Mouse (Mus musculus): ENCODE measurements around the gene Pcgf3.

Pcgf3 gene

DNA sequence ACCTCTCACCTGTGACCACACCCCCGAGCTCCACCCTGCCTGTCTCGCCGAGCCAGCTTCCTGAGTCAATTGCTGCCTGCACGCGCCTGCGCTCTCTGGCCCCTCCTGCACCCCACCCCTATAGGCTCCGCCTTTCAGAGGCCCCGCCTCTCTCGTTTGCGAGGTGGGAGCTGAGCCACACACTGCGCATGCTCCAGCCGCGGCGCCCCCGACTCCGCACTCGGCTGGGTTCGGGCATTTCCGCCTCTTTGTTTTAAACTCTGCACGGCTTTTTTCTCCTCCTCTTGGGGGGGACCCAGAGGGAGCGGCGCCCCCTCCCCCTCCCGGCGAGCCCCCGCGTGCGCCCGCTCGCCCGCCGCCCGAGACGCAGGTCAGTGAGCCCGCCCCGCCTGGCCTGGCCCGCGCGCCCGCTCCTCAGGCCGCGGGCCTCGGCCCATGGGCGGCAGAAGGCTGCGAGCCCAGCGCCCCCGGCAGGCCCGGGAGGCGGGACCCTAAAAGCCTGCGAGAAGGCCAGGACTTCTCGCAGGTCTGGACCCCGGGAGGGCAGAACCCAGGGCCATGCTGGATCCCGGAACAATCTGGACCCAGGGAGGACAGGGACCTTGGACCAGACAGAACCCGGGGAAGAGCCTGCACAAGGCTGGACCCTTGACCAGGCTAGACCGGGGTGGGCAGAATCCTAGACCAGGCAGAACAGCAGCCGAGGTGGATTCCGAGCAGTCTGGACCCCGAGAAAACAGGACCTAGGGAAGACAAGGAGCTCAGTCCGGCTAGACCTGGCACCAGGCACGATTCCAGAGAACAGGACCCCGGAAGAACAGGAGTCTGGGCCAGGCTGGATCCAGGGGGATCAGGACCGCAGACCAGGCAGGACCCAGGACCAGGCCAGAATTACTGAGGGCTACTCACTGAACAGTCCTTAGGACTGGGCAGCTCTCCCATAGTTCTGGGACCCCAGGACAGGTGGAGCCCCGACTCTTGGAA is at the start of gene Pcgf3:
Pcgf3 (plus strand) TSS at position 151 of the 984 bp plus-strand sequence.
- in situ Hi-C loops (cut with MboI; ENCODE audit: unreplicated experiment in 2 of 2), result loop anchor here in 1 of 2 experiments (25.0 kb wide), 3 partner anchors 424 to 1101 kb away; partner anchors contain the start of genes Crlf2 and Rpl5

DNA sequence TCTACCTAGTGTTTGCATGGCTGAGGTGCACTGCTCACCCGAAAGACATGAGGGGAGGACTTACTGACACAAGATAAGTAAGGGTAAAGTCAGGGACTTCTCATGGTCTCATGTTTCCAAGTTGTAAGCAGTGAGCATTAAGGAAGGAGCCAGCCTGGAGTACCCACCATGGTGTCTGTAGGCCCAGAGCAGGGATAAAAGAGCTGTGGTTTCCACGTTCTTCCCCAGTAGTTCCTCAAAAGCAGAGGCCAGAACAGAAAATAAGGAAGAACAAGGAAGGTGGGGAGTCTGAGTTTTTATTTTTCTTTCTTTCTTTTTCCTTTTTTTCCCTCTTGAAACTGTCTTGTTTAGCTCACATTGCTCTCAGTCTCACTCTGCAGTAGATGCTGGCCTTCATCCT is 46.3 kb upstream of the Pcgf3 start:
- in situ Hi-C loops (cut with MboI; ENCODE audit: unreplicated experiment in 2 of 2), result no loop called here

DNA sequence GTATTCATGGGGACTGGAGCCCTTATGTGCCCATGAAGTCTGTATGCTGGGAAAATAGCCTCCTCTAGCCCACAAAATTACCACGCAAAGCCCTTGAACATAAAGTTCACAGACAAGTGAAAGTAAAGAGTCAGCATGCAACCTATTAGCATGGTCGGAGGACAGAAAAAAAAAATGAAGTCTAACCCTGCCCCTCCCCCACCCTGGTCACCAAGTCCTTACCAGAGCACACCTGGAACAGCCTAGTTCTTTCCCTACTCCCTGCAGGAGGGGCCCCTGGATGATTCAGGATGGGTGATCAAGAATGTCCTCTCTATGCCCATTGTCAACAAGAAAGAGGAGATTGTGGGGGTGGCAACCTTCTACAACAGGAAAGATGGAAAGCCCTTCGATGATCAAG is 38.3 kb upstream of the Pcgf3 start:
- in situ Hi-C loops (cut with MboI; ENCODE audit: unreplicated experiment in 2 of 2), result no loop called here

DNA sequence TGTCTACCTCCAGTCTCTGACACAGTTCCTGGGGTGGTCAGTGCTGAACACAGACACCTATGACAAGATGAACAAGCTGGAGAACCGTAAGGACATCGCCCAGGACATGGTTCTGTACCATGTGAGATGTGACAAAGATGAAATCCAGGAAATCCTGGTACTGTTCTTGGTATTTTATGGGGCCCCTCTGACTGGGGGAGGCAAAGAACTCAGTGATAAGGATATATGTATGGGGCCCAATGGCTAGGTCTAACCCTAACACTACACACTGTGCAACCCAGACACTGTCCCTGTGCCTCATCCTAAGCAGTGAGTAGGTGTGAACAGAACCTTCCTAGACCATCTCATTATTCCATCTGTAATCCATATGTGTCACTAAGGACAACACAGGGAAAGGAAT is 37.6 kb upstream of the Pcgf3 start:
- in situ Hi-C loops (cut with MboI; ENCODE audit: unreplicated experiment in 2 of 2), result no loop called here

DNA sequence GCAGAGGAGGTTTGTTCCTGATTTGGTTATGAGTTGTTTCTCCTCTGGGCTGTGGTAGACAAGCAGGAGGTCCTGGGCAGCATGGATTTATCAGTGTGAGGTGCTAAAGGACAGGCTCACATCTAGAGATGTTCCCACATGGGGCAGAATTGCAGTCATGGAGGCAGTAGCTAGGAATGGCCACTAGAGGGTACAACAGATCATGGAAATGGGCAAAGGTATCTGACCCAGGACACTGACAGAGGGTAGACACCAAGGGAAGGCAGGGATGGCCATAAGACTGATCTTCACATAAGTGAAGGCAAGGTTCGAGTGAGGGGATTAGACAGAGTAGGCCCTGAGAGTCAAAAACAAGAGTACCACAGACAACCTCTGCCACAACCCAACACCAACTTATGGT is 33.8 kb upstream of the Pcgf3 start:
- in situ Hi-C loops (cut with MboI; ENCODE audit: unreplicated experiment in 2 of 2), result loop anchor here (5.0 to 25.0 kb wide), 3 partner anchors 225 to 1135 kb away; partner anchors contain the start of gene Crlf2 (in 1 of the 2)

DNA sequence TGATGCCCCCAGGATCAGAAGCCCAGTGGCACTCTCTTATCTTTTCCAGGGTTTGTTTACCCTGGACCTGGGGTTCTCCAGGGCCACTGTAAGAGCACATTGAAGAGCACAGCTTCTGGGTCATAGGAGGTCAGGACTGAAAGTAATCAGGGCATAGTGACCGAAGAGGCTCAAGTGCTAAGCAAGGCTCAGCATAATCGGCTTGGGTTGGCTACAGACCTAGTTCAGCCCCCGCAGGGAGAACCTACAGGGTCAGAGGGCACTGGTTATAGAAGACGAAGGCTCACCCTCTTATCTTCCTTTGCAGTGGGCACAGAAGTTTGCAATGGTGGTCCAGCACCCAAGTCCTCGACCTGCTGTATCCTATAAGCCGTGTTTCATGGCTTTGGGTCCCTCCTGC is 29.8 kb upstream of the Pcgf3 start:
- in situ Hi-C loops (cut with MboI; ENCODE audit: unreplicated experiment in 2 of 2), result loop anchor here (10.0 to 25.0 kb wide), 3 partner anchors 394 to 1131 kb away; partner anchors contain the start of genes Btbd8 (in 1 of the 2), Crlf2 (in 1 of the 2) and Lpcat2b (in 1 of the 2)

DNA sequence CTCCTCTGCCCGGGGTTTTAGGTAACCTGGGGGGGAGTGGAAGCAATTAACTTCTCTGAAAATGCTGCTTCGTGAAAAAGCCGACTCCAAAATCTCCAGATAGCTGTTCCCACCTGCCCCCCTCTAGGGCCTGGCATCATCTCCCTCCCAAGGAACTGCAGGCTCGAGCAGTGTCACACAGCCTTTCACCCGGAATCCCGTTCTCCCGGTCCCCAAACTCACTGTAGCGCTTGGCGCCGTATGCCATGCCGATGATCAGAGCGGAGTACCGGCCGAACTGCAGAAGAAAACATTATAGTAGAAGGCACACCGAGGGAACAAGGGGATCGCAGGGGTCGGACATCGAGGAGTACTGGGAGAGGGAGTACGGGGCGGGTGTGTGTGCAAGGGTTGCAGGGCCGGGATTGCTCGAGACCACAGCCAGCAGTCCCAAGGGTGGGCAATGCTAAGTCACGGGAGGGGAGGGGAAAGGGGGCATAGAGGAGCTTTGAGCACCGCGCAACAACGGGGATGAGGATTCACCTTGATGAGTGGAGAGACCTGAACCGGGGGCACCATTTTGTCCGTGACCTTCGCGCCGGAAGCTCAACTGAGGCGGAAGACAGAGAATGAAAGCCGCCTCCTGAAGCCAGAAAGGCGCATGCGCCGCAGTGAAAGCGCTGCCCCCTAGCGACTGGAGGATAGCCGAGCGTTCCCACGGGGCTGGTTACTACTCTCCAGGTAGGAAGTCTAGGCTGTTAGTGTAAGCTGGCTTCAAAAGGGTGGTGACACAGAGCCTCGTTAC is 27.0 kb upstream of the Pcgf3 start, which contains the start of gene Atp5k:
Atp5k (minus strand) TSS at position 645 of the 784 bp plus-strand sequence.
- in situ Hi-C loops (cut with MboI; ENCODE audit: unreplicated experiment in 2 of 2), result loop anchor here (10.0 to 25.0 kb wide), 3 partner anchors 397 to 1128 kb away; partner anchors contain the start of genes Btbd8 (in 1 of the 2), Crlf2 (in 1 of the 2) and Lpcat2b (in 1 of the 2)

DNA sequence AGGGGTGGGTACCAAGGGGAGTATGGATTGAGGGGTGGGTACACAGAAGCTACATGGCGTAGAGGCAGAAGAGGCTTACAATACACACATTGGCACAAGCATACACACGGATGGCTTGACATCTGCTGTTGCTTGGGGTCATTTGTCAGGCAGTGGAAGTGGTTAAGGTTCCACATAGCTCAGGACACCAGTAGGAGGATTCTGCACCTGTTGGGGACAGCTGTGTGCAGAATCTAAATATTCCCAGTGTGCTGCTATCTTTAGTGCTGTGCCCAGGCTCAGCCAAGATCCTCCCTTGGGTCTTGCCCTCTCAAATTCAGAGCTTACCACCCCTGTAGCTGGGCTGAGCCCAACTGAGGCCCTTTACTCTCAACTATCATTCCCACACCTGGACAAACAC is 24.9 kb upstream of the Pcgf3 start:
- in situ Hi-C loops (cut with MboI; ENCODE audit: unreplicated experiment in 2 of 2), result loop anchor here (10.0 to 25.0 kb wide), 3 partner anchors 399 to 1126 kb away; partner anchors contain the start of genes Btbd8 (in 1 of the 2), Crlf2 (in 1 of the 2) and Lpcat2b (in 1 of the 2)

DNA sequence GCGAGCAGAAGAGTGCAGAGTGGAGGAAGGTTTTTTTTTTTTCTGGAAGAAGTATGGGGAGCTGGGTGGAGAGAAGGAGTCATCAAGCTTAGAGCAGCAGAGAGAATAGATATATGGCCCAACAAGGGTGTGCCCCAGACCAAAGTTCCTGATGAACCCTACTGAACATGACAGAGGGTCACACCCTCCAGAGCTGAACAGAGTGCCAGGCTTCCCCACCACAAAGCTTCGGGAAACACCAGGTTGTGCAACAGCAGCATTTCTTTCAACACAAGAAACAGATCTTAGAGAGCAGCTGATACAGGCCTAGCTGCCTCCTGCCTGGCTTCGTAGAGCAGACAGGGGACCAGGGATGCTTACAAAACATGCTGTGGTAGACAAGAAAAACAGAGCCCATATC is 14.1 kb upstream of the Pcgf3 start:
- in situ Hi-C loops (cut with MboI; ENCODE audit: unreplicated experiment in 2 of 2), result loop anchor here in 1 of 2 experiments (25.0 kb wide), 2 partner anchors 410 to 1115 kb away; partner anchors contain the start of gene Crlf2

DNA sequence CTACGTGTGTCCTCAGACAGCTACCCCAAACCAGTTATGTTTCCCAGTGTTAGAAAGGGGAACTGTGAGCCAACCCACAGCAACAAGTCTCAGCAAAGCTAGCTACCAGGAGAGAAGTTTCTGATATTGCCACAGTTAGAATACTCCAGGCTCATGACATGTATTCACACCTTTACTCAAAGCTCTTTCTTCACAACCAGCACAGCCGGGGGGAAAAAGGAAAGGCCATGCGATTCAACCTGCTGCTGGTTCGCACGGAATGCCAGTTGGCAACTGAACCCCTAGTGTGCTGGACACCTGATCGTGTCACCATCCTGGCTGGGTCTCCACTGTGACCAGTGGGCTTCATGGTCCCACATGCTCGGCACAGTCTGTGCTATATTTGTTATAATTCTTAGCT is 13.2 kb upstream of the Pcgf3 start:
- in situ Hi-C loops (cut with MboI; ENCODE audit: unreplicated experiment in 2 of 2), result loop anchor here in 1 of 2 experiments (25.0 kb wide), 2 partner anchors 411 to 1114 kb away; partner anchors contain the start of gene Crlf2

DNA sequence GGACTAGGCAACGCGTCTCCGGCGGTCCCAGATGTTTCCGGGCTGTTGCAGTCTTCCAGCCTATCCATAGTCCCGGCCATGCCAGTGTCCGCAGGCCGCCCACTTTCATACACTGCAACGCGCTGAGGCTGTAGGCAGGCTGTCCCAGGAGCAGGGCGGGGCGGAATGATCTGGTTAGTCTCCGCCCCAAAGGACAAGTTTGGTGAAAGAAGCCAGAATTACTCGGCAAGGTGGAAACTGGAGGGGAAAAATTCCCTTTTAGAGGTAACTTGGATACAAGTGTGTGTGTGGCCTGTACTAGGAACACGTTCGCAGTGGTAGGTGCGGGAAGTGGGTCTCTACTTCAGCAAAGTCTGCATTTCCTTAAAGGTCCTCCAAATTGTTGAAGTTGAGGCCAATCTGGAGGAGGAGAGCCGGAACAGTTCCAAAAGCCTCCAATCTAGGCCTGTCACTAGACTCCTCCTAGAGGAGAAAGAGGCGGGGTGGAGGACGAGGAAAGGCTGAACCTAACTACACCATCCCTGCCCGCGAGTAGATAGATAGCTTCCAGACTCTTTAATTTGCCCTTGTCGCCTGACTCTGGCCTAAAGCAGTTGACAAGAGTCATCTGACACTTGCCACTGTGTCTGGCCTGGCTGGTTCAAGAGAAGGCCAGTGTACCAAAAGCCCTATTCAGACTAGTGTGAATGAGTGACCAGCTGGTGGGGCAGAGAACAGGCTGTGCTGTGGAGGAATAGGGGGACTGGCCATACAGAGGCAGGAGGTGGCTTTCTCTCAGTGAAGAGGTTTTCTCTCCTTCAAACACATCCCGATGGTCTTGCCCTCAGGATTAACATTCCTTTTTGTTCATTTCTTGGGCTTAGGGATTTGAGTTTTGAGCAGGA is 12.0 kb upstream of the Pcgf3 start, which contains the start of gene Mfsd7a:
Mfsd7a (minus strand) TSS at position 107 of the 884 bp plus-strand sequence.
- in situ Hi-C loops (cut with MboI; ENCODE audit: unreplicated experiment in 2 of 2), result loop anchor here in 1 of 2 experiments (25.0 kb wide), 2 partner anchors 412 to 1113 kb away; partner anchors contain the start of gene Crlf2

DNA sequence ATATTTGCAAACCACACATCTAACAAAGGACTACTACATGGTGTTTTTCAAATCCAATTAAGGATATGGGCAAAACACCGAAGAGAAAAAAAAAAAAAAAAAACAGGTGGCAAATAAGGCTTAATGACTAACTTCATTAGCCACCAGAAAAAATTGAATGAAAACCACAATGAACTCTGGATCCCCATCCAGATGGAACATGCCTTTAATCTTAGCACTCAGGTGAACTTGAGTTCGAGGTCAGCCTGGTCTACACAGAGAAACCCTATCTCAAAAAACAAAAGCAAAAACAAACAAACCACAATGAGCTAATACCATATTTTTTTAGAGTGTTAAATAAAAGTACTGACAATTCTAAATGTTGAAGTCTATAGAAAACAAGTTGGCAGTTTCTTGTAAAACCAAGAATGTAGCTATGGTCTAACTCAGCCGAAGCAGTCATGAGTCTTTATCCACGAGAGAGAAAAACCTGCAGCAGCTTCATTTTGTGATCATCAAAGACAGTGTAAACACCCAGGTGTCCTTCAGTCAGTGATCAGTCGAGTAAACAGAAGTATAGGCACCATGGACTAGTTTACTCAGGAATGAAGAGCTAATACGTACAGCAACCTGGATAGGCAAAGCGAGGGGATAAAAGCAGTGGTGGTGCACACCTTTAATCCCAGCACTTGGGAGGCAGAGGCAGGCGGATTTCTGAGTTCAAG is 10.0 kb upstream of the Pcgf3 start:
- in situ Hi-C loops (cut with MboI; ENCODE audit: unreplicated experiment in 2 of 2), result loop anchor here in 1 of 2 experiments (25.0 kb wide), 3 partner anchors 414 to 1111 kb away; partner anchors contain the start of genes Crlf2 and Rpl5

DNA sequence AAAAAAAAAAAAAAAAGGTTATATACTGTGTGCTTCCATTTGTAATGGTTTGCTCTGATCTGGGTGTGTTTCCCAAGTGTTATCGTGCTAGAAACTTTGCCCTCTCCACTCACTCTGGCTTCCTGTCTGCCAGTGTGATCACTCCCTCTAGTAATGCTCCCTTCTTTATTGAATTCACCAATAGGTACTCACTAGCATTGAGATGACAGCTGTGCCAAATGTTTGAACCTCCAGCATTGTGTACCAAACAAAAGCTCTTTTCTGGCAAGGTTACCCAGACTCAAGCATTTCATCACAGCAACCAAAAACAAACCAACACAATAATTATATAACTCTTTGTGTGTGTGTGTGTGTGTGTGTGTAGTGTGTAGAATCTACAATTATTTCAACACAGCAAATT is 9.4 kb upstream of the Pcgf3 start:
- in situ Hi-C loops (cut with MboI; ENCODE audit: unreplicated experiment in 2 of 2), result loop anchor here in 1 of 2 experiments (25.0 kb wide), 3 partner anchors 414 to 1111 kb away; partner anchors contain the start of genes Crlf2 and Rpl5

DNA sequence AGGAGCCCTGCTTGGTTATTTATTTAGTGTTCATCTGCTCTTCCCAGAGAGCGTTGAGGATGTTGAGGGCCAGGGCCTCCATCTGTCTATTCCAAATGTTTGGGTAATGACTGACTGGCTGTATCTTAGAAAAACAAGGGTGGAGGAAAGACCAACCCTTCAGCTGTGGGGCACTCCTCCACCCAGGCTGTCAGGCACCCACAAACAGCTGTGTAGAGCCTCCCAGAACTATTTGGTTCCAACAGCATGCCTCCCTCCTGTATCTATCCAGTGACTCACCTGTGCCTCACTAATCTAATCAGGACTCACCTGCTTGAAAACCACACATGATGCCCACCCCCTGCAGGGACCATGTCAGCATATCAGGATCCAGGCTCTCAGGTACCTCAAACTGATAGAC is 8.6 kb upstream of the Pcgf3 start:
- in situ Hi-C loops (cut with MboI; ENCODE audit: unreplicated experiment in 2 of 2), result loop anchor here in 1 of 2 experiments (25.0 kb wide), 3 partner anchors 415 to 1110 kb away; partner anchors contain the start of genes Crlf2 and Rpl5

DNA sequence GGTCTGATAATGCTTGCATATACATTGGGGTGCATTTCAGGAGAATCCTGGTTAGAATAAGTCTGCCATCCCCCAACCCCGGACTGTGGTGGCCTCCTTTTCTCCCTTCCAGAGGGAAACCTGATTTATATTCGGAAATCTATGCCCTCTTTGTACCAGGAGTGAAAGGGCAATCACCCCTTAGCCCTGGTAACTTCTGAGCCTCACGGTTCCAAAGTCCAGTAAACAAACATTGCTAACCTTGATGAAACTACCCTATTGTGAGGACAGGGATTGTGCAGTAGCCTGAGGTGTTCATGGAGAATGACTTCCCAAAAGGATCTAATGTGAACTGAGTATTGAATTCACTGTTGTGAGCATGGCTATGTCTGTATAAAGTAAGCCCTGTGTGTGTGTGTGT is 6.9 kb upstream of the Pcgf3 start:
- in situ Hi-C loops (cut with MboI; ENCODE audit: unreplicated experiment in 2 of 2), result loop anchor here in 1 of 2 experiments (25.0 kb wide), 3 partner anchors 417 to 1108 kb away; partner anchors contain the start of genes Crlf2 and Rpl5

DNA sequence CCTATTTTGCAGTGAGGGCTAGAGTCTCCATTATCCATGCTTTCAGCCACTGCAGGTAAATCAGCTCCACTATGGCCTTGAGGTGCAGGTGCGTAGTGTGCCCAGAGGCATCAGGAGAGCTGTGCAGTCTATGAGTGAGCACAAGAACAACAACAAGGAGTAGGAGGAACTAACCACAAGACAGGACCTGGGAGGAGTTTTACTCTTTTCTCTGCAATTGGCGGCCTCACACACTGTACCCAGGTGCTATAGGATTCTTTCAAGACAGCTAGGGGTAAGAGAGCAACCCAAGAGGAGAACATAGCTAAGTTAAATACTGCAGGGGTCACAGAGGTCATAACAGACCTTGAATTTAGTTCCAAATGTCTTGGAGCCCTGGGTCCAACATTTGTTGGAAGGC is 2.3 kb upstream of the Pcgf3 start:
- in situ Hi-C loops (cut with MboI; ENCODE audit: unreplicated experiment in 2 of 2), result loop anchor here in 1 of 2 experiments (25.0 kb wide), 3 partner anchors 421 to 1104 kb away; partner anchors contain the start of genes Crlf2 and Rpl5

DNA sequence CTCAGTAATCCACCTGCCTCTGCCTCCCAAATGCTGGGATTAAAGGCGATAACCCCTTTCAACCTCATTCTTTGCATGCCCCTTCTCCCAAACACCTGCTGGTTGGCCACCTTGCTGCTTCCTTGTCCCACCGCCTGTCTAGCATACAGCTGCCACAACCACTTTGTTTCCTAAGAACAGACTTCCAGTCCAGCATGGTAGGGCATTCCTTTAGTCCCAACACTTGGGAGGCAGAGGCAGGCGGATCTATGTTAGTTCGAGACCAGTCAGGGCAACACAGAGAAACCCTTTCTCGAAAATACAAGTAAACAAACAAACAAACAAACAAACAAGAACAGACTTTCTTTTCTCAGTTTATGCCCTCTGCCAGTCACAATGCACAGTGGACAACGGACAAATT is 571 bp upstream of the Pcgf3 start:
- in situ Hi-C loops (cut with MboI; ENCODE audit: unreplicated experiment in 2 of 2), result loop anchor here in 1 of 2 experiments (25.0 kb wide), 3 partner anchors 423 to 1102 kb away; partner anchors contain the start of genes Crlf2 and Rpl5

DNA sequence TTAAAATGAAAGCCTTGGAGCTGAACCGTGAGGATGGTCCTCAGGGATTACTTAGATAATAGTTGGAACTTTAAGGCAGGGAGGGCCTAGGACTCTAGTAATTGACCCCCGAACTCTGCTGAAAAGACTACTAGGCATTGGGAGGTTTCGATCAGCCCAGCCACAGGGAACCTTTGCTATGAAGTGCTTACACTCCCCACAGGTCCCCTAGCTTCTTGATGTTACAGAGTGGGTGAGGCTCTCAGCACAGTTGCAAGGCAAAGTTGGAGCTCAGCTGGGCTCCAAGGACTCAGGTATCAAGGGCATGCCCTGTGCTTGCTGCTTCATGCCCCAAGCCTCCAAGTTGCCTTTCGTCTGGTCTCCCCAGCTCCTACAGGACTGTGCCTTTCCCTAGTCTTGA is 1.4 kb downstream of the Pcgf3 start:
- in situ Hi-C loops (cut with MboI; ENCODE audit: unreplicated experiment in 2 of 2), result loop anchor here in 1 of 2 experiments (25.0 kb wide), 3 partner anchors 425 to 1100 kb away; partner anchors contain the start of genes Crlf2 and Rpl5

Data from v-Abl transformed pro-B cells (cell line).